In genomic region chr7:96983660-96984347, GRCm38 (mm10) we compare ENCODE assay signal across 8 mouse cellular contexts. TPM values are rescaled to one million over a fixed set of nuclear protein-coding genes. Genes with fewer than 3 reads are reported as not detected.
A peak's percentile ranks its signal among the peaks of the same experiment; 100 is the strongest.
DNase-seq lines count a peak whose midpoint lies in the region; ATAC-seq and TF ChIP-seq lines count a peak whose summit lies in the region.

No protein-coding gene starts in this region.

- no peak overlapping the region for H3K4me2 ChIP-seq in stomach, embryonic 15.5 days

- TF ChIP-seq POLR2A in testis, adult 2 months (IDR thresholded peaks at IDR 0.05; ENCODE audit: control insufficient read depth, low read depth, low read length), result no peak

- 37% methylated on average over 7 of the region's 7 CpGs for WGBS in stomach, embryonic 15.5 days

- no peak for TF ChIP-seq CTCF in testis, adult 2 months (IDR thresholded peaks at IDR 0.05; ENCODE audit: control insufficient read depth, insufficient read depth, insufficient replicate concordance, low read depth, low read length)

- H3K4me1 ChIP-seq in testis, adult 2 months (ENCODE audit: control insufficient read depth, insufficient read depth, low read length), result 0 out of 2 replicates have a peak, but pooled peaks cover 2% of the 10 kb centered on the region
- H3K4me1 ChIP-seq in stomach, embryonic 15.5 days, result peaks cover 10% of the 10 kb centered on the region

- no peaks in the 10 kb centered on the region for H3K9me3 ChIP-seq in stomach, embryonic 15.5 days

- ATAC-seq in stomach, embryonic 15.5 days (ENCODE audit: insufficient read depth, low FRiP score, low read depth), result no peak; the same call in 1 of the 2 replicates

- H3K4me3 ChIP-seq in testis, adult 2 months (ENCODE audit: control insufficient read depth, low read depth, low read length), result no peak overlapping the region
- H3K4me3 ChIP-seq in stomach, embryonic 15.5 days (replicated peaks), result no peak overlapping the region

- H3K27me3 ChIP-seq in testis, adult 2 months (ENCODE audit: control insufficient read depth, insufficient read depth, low read length), result no peaks in the 10 kb centered on the region
- no peaks in the 10 kb centered on the region for H3K27me3 ChIP-seq in stomach, embryonic 15.5 days (replicated peaks)

- no peaks in the 10 kb centered on the region for H3K36me3 ChIP-seq in testis, adult 2 months (ENCODE audit: control insufficient read depth, insufficient read depth, low read length)
- H3K36me3 ChIP-seq in stomach, embryonic 15.5 days, result no peaks in the 10 kb centered on the region

- H3K27ac ChIP-seq in testis, adult 2 months (ENCODE audit: control insufficient read depth, insufficient read depth, low read depth, low read length), result peak overlapping the region; percentile 40; the same call in 1 of the 2 replicates
- peak overlapping the region; percentile 59 for H3K27ac ChIP-seq in stomach, embryonic 15.5 days

- H3K9ac ChIP-seq in stomach, embryonic 15.5 days, result no peak overlapping the region

- DNase-seq in cerebellum, adult 9-10 months, result peak; percentile 7
- DNase-seq in cerebellum, postnatal 25 days, result no peak
- no peak for DNase-seq in testis, postnatal 14 days (ENCODE audit: low spot score)
- peak; percentile 20 to 55 for DNase-seq in lung, adult 18-20 months
- DNase-seq in adrenal gland, adult 2 months, result no peak
- DNase-seq in left cerebral cortex, adult 11 months (ENCODE audit: low spot score), result no peak

RNA-seq across cellular contexts. Expression of gene Nars2, which starts 32.5 kb away (rescaled TPM):
- 3.9 and 4.5 TPM in 2 replicates for polyA plus RNA-seq in testis, adult 2 months (2012; rRNA removed)
- polyA plus RNA-seq in stomach, embryonic 15.5 days (2015; fragmentation: Nextera tagmentation; extraction: Ambion mirVana), result 22.8 and 23.1 TPM in 2 replicates
- 10 to 100 TPM; 12.3 to 22.4 TPM for total RNA-seq in adrenal gland, adult 2 months (2021)
- 2.5 and 3.1 TPM in 2 replicates for polyA plus RNA-seq in adrenal gland, adult 2 months (2012; rRNA removed)

Comparison
In these comparisons a context has a peak if more than half of its experiments do, and no peak if none do; other contexts are left out.
1. DNase-seq: peak in cerebellum, adult 9-10 months (single experiment) and lung, adult 18-20 months (2 of 2); none in cerebellum, postnatal 25 days (0 of 2), testis, postnatal 14 days (single experiment), adrenal gland, adult 2 months (single experiment) and left cerebral cortex, adult 11 months (single experiment).